Mouse (Mus musculus): Measurements from ENCODE around the gene Tbc1d22a. TPM values are rescaled to one million over a fixed set of nuclear protein-coding genes. Genes with fewer than 3 reads are reported as not detected.

The Tbc1d22a gene
- polyA plus RNA-seq, 1 experiment from 2014 or later: 8.7 TPM

DNA sequence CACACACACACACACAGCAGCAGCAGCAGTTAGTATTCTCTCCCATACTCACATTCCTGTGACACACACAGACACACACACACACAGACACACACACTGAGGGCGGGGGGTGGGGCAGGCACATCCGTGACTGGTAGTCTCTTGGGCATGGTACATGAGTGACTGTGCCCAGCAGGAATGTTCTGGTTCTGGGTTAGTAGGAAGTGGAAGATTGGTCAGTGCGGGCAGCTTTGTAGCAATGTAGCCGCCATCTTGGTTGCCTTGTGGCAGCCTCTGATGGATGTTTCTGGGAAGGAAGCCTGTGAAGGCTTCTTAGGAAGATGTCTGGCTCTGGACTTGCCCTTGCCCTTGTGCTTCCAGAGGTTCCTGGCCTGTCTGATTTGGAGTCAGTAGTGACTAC lies 112.1 kb downstream of the Tbc1d22a start:
- 95% methylated on average over 4 of the region's 4 CpGs for WGBS
- H3K4me2 ChIP-seq (ENCODE audit: low read depth, low read length, severe bottlenecking): no peak overlapping the region
- H3K9me3 ChIP-seq (ENCODE audit: control insufficient read depth, low read length): no peaks in the 10 kb centered on the region
- no peaks in the 10 kb centered on the region for H3K36me3 ChIP-seq (ENCODE audit: control insufficient read depth, insufficient read depth, low read length)
- H3K27ac ChIP-seq (ENCODE audit: low read depth, low read length): no peak overlapping the region
- H3K27me3 ChIP-seq (ENCODE audit: control insufficient read depth, insufficient read depth, low read length): no peaks in the 10 kb centered on the region
- DNase-seq (ENCODE audit: low spot score) (no peak), ATAC-seq (replicated peaks; ENCODE audit: low FRiP score) (no peak)
- no peak overlapping the region for H3K9ac ChIP-seq (ENCODE audit: low read length)
- H3K4me3 ChIP-seq (ENCODE audit: low read depth, low read length): no peak overlapping the region
- H3K4me1 ChIP-seq (replicated peaks; ENCODE audit: control insufficient read depth, insufficient read depth, low read length): no peaks in the 10 kb centered on the region

DNA sequence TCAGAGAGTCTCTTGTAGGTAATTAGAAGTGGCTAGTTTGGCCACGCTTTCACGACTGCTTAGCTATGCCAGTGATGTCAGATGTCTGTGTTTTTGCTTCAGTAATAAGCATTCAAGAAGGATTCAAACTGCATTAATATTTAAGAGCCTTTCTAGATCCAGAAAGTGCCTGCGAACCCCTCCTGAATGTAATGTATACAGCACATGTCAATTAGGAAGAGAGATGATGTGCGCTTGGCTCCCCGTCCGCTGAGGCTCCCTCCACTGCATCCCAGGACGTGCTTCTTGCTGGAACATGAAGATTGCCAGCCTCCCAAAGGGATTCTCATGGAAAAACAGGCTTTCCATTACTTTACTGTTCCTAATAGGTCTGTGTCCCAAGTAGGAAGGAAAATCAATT lies 115.7 kb downstream of the Tbc1d22a start:
- H3K4me1 ChIP-seq (replicated peaks; ENCODE audit: control insufficient read depth, insufficient read depth, low read length): no peaks in the 10 kb centered on the region
- no peak for DNase-seq (ENCODE audit: low spot score)
- 81% methylated on average over 7 of the region's 7 CpGs for WGBS
- no peak overlapping the region for H3K4me3 ChIP-seq (ENCODE audit: low read depth, low read length)
- H3K4me2 ChIP-seq (ENCODE audit: low read depth, low read length, severe bottlenecking): no peak overlapping the region
- H3K27ac ChIP-seq (ENCODE audit: low read depth, low read length): no peak overlapping the region
- no peaks in the 10 kb centered on the region for H3K36me3 ChIP-seq (ENCODE audit: control insufficient read depth, insufficient read depth, low read length)
- ATAC-seq (replicated peaks; ENCODE audit: low FRiP score): no peak
- H3K27me3 ChIP-seq (ENCODE audit: control insufficient read depth, insufficient read depth, low read length): no peaks in the 10 kb centered on the region
- H3K9ac ChIP-seq (ENCODE audit: low read length): no peak overlapping the region
- no peaks in the 10 kb centered on the region for H3K9me3 ChIP-seq (ENCODE audit: control insufficient read depth, low read length)

DNA sequence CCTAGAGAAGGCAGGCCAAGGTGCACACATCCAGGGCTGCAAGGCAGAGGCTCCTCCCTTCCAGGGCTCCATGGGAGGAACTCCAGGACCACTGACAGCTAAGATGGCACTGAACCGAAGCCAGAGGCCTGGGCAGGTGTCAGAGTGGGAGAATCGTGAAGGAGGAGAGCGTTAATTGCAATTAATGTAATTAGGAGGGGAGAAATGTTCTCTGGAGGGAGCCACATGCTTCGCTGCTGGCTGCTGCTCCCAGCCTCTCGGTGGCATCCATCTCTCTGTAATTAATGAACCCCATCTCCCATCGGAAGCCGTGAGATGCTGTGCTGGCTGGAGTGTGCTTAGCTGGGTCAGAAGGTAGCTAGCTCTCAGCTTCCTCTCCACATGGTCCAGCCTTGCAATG lies 116.2 kb downstream of the Tbc1d22a start:
- H3K27ac ChIP-seq (ENCODE audit: low read depth, low read length): no peak overlapping the region
- DNase-seq (ENCODE audit: low spot score) (no peak), ATAC-seq (replicated peaks; ENCODE audit: low FRiP score) (no peak)

DNA sequence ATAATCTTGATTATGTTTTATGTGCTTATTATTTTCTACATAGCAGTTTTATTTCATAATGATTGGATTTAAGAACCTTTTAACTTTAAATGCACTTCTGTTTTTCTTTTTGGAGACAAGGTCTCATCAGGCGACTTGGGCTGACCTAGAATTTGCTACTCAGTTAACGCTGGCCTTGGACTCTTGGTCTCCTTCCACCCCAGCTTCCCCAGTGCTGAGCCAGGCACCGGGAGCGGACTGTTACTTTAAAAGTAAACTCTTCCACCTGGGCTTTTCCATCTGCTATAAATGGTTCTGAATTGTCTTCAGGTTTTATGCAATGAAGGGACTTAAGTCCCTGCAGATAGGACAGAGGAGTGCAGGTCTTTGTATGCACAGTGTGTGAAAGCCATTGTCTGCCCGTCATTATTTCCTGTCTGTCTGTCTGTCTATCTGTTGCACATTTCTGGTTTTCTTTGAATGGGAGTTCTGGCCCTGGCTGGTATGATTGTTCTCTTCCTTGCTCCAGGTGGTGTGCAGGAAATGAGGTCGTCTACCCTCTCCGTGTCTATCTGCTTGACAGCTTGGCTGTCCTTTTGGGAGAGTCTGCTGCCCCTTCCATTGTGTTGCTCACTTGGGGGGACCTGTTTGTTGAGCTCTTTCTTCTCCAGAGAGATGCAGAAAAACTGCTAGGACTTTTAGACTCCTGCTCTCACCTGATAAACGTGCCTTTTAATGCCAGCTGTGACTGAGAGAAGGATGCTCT lies 117.4 kb downstream of the Tbc1d22a start:
- DNase-seq (ENCODE audit: low spot score): no peak
- ATAC-seq (replicated peaks; ENCODE audit: low FRiP score): no peak
- no peak overlapping the region for H3K4me3 ChIP-seq (ENCODE audit: low read depth, low read length)
- H3K4me2 ChIP-seq (ENCODE audit: low read depth, low read length, severe bottlenecking): no peak overlapping the region
- WGBS: 75% methylated on average over 8 of the region's 8 CpGs
- no peaks in the 10 kb centered on the region for H3K27me3 ChIP-seq (ENCODE audit: control insufficient read depth, insufficient read depth, low read length)
- no peaks in the 10 kb centered on the region for H3K9me3 ChIP-seq (ENCODE audit: control insufficient read depth, low read length)
- H3K4me1 ChIP-seq (replicated peaks; ENCODE audit: control insufficient read depth, insufficient read depth, low read length): no peaks in the 10 kb centered on the region
- H3K9ac ChIP-seq (ENCODE audit: low read length): no peak overlapping the region
- H3K36me3 ChIP-seq (ENCODE audit: control insufficient read depth, insufficient read depth, low read length): no peaks in the 10 kb centered on the region
- H3K27ac ChIP-seq (ENCODE audit: low read depth, low read length): no peak overlapping the region

More for the DNA sequence above, 116.2 kb downstream of the Tbc1d22a start:
- Histone ChIP-seq H3K9ac (ENCODE audit: low read length) (no peak overlapping the region), H3K4me1 (replicated peaks; ENCODE audit: control insufficient read depth, insufficient read depth, low read length) (no peaks in the 10 kb centered on the region), H3K36me3 (ENCODE audit: control insufficient read depth, insufficient read depth, low read length) (no peaks in the 10 kb centered on the region), H3K27me3 (ENCODE audit: control insufficient read depth, insufficient read depth, low read length) (no peaks in the 10 kb centered on the region), H3K9me3 (ENCODE audit: control insufficient read depth, low read length) (no peaks in the 10 kb centered on the region), H3K4me3 (ENCODE audit: low read depth, low read length) (no peak overlapping the region), H3K4me2 (ENCODE audit: low read depth, low read length, severe bottlenecking) (no peak overlapping the region)
- 75% methylated on average over 7 of the region's 7 CpGs for WGBS

DNA sequence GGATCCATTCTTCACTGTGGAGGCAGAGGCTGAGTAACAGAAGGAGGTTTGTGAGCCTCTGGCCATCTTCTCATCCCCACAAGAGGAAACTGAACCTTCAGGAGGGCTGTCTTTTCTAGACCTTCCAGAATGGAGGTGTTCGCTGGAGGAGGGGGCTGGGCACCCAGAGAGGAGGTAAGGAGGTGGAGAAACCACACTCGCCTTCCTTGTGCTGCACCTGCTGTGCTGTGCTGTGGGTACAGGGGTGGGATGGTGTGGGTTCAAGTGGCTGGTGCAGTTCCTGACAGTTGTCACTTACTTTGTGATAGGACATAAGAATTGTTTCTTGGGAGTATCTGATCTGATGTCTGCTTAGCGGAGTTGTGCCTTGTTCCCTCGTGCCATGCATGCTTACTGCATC lies 118.9 kb downstream of the Tbc1d22a start:
- Histone ChIP-seq H3K4me3 (ENCODE audit: low read depth, low read length) (no peak overlapping the region), H3K36me3 (ENCODE audit: control insufficient read depth, insufficient read depth, low read length) (no peaks in the 10 kb centered on the region), H3K9ac (ENCODE audit: low read length) (no peak overlapping the region), H3K4me1 (replicated peaks; ENCODE audit: control insufficient read depth, insufficient read depth, low read length) (no peaks in the 10 kb centered on the region), H3K27ac (ENCODE audit: low read depth, low read length) (no peak overlapping the region), H3K27me3 (ENCODE audit: control insufficient read depth, insufficient read depth, low read length) (no peaks in the 10 kb centered on the region), H3K9me3 (ENCODE audit: control insufficient read depth, low read length) (no peaks in the 10 kb centered on the region), H3K4me2 (ENCODE audit: low read depth, low read length, severe bottlenecking) (no peak overlapping the region)
- no peak for DNase-seq (ENCODE audit: low spot score)
- ATAC-seq (replicated peaks; ENCODE audit: low FRiP score): no peak
- 94% methylated on average over 4 of the region's 4 CpGs for WGBS

DNA sequence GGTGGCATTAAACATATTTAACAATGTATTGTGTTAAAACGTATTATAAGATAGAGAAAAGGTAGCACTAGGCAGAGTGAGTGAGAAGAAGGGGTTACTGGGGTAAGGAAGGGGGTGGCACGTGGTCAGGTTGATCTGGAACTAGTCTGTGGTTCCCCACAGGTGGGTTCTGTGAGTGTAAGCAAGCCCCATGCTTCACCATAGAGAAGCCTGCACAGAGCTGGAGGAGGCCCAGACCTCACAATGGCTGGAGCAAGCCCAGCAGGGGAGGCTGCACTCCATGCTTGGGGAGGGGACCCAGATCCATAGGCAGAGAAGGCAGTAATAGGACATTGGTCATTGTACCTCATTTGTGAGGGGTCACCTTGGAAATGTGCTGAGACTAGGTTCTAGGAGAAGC lies 119.3 kb downstream of the Tbc1d22a start:
- DNase-seq (ENCODE audit: low spot score) (no peak), ATAC-seq (replicated peaks; ENCODE audit: low FRiP score) (no peak)
- Histone ChIP-seq H3K4me1 (replicated peaks; ENCODE audit: control insufficient read depth, insufficient read depth, low read length) (no peaks in the 10 kb centered on the region), H3K36me3 (ENCODE audit: control insufficient read depth, insufficient read depth, low read length) (no peaks in the 10 kb centered on the region), H3K27me3 (ENCODE audit: control insufficient read depth, insufficient read depth, low read length) (no peaks in the 10 kb centered on the region), H3K9ac (ENCODE audit: low read length) (no peak overlapping the region), H3K4me2 (ENCODE audit: low read depth, low read length, severe bottlenecking) (no peak overlapping the region), H3K9me3 (ENCODE audit: control insufficient read depth, low read length) (no peaks in the 10 kb centered on the region), H3K4me3 (ENCODE audit: low read depth, low read length) (no peak overlapping the region), H3K27ac (ENCODE audit: low read depth, low read length) (no peak overlapping the region)
- WGBS: 83% methylated on average over 2 of the region's 2 CpGs

GRCm38 (mm10) chr15:86334276-86334675 lies 120.0 kb downstream of the Tbc1d22a start:
- no peak overlapping the region for H3K4me2 ChIP-seq (ENCODE audit: low read depth, low read length, severe bottlenecking)
- no peaks in the 10 kb centered on the region for H3K36me3 ChIP-seq (ENCODE audit: control insufficient read depth, insufficient read depth, low read length)
- H3K4me1 ChIP-seq (replicated peaks; ENCODE audit: control insufficient read depth, insufficient read depth, low read length): no peaks in the 10 kb centered on the region
- DNase-seq (ENCODE audit: low spot score) (no peak), ATAC-seq (replicated peaks; ENCODE audit: low FRiP score) (no peak)
- 97% methylated on average over 4 of the region's 4 CpGs for WGBS
- H3K4me3 ChIP-seq (ENCODE audit: low read depth, low read length): no peak overlapping the region
- H3K27ac ChIP-seq (ENCODE audit: low read depth, low read length): no peak overlapping the region
- no peaks in the 10 kb centered on the region for H3K9me3 ChIP-seq (ENCODE audit: control insufficient read depth, low read length)
- H3K9ac ChIP-seq (ENCODE audit: low read length): no peak overlapping the region
- H3K27me3 ChIP-seq (ENCODE audit: control insufficient read depth, insufficient read depth, low read length): no peaks in the 10 kb centered on the region

DNA sequence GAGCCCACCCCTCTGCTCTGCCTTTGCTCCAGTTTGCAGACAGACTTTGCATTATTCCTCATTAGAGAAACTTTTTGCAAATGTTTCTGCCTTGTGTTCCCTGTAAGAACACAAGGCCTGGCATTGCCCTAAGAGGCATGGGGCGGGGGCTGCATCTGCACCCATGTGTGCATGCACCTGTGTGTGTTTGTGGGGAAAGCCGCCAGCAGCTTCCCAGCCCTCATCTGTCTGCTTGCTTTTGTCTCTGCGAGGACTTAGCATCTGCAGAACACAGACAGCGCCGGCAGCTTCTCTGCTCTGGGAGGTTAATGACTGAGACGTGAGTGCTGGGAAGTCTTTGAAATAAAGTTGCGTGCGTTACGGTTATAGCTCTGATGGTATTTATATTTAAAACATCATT lies 120.5 kb downstream of the Tbc1d22a start:
- Histone ChIP-seq H3K4me1 (replicated peaks; ENCODE audit: control insufficient read depth, insufficient read depth, low read length) (no peaks in the 10 kb centered on the region), H3K9me3 (ENCODE audit: control insufficient read depth, low read length) (no peaks in the 10 kb centered on the region), H3K4me2 (ENCODE audit: low read depth, low read length, severe bottlenecking) (no peak overlapping the region), H3K27me3 (ENCODE audit: control insufficient read depth, insufficient read depth, low read length) (no peaks in the 10 kb centered on the region), H3K9ac (ENCODE audit: low read length) (no peak overlapping the region), H3K36me3 (ENCODE audit: control insufficient read depth, insufficient read depth, low read length) (no peaks in the 10 kb centered on the region), H3K4me3 (ENCODE audit: low read depth, low read length) (no peak overlapping the region), H3K27ac (ENCODE audit: low read depth, low read length) (no peak overlapping the region)
- 89% methylated on average over 9 of the region's 9 CpGs for WGBS
- ATAC-seq (replicated peaks; ENCODE audit: low FRiP score): no peak
- DNase-seq (ENCODE audit: low spot score): no peak

DNA sequence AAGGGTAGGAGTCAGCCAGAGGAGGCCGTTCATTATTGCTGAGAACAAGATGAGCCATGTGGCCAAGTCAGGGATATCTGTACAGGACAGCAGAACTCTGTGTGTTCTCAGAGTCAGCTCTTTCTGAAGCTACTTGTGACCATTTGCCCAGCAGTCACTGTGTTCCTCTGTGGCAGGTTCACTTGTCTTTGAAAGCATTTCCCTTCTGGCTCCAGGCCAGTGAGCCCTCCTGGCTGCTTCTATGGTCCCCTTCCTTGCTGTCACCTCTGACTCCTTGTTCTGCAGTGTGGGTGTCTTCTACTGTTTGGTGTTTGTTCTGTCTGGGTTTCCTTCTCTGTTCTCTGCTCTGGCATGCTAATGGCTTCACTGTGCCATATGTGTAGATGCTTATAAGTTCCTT lies 121.5 kb downstream of the Tbc1d22a start:
- H3K9ac ChIP-seq (ENCODE audit: low read length): no peak overlapping the region
- no peaks in the 10 kb centered on the region for H3K27me3 ChIP-seq (ENCODE audit: control insufficient read depth, insufficient read depth, low read length)
- DNase-seq (ENCODE audit: low spot score): no peak
- H3K4me2 ChIP-seq (ENCODE audit: low read depth, low read length, severe bottlenecking): no peak overlapping the region
- H3K9me3 ChIP-seq (ENCODE audit: control insufficient read depth, low read length): no peaks in the 10 kb centered on the region
- no peaks in the 10 kb centered on the region for H3K36me3 ChIP-seq (ENCODE audit: control insufficient read depth, insufficient read depth, low read length)
- ATAC-seq (replicated peaks; ENCODE audit: low FRiP score): no peak
- H3K27ac ChIP-seq (ENCODE audit: low read depth, low read length): no peak overlapping the region
- H3K4me3 ChIP-seq (ENCODE audit: low read depth, low read length): no peak overlapping the region
- 92% methylated on average over 1 of the region's 1 CpGs for WGBS
- no peaks in the 10 kb centered on the region for H3K4me1 ChIP-seq (replicated peaks; ENCODE audit: control insufficient read depth, insufficient read depth, low read length)

All from forebrain, embryonic 11.5 days (tissue).